Mouse (Mus musculus): ENCODE data around the gene Fat1.

DNA sequence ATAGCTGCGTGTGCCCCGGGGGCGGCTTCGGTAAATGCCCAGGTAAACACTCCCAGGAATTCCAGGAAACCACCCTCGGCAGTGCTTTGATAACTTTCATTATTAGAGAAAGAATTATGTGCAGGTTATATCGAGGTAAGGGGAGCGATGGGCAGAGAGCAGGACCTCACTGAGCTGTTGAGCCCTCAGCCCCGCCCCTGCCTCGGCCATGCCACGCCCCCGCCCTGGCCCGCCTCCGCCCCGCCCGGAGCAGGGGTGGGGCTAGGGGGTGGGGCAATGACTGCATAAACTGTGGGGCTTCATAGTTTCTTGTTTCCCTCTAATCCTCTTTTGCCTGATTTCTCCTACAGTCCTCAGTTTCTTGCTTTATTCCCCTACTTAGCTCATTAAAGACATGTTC is 103.1 kb downstream of the Fat1 start:
- TF ChIP-seq FLI1 (IDR thresholded peaks at IDR 0.05; ENCODE audit: low read length) (no peak), GATA1 (IDR thresholded peaks at IDR 0.05; ENCODE audit: borderline replicate concordance, low read length) (no peak)

Data from megakaryocyte, embryonic 14.5 days (primary cell).